Mouse (Mus musculus): ENCODE results near the gene Olfr572.

- TF ChIP-seq POLR2A (IDR thresholded peaks at IDR 0.05; ENCODE audit: insufficient read depth, low read depth, low read length) (no peak), CTCF (IDR thresholded peaks at IDR 0.05; ENCODE audit: insufficient read depth, low read depth, low read length) (no peak)
These were observed 50.2 kb downstream of the Olfr572 start for GRCm38 (mm10) chr7:102974399-102974798.

Measured in olfactory bulb, adult 2 months (tissue).